Mouse (Mus musculus): ENCODE results near the gene Col4a3bp.

DNA sequence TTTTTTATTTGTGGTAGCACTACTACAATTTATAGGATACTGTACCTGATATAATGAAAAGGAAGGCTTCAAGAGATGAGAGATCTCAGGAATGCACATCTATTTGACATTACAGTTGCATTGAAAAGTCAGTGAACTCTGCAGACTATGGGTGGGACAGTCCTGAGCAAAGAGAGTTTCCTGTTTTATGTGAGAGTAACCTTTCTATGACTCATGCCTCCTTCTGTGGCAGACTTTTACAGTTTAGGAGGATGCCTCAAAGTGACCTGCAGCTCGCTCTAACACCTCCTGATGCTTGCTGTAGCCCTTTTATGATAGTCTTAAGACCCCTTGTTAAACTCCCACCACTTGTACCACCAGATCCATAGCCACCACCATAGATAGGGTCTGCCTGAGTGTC is 134.7 kb downstream of the Col4a3bp start:
- no peak for TF ChIP-seq CTCF (IDR thresholded peaks at IDR 0.05; ENCODE audit: low read depth)
- TF ChIP-seq EP300 (IDR thresholded peaks at IDR 0.05; ENCODE audit: low read depth) = no peak

All from liver, embryonic 14.5 days (tissue).